Mouse (Mus musculus): Measurements from ENCODE around the gene Rspo1.
"Not testable (repeated sequence)": the region's sequence is repeated elsewhere in the genome, so short reads cannot be mapped to it uniquely, and the experiment has no call there.

Rspo1 gene

GRCm38 (mm10) chr4:124985671-124986602 lies at the start of gene Rspo1:
Gene Rspo1 (plus strand): TSS chr4:124986430.
- DNase-seq (ENCODE audit: low read depth, low spot score): no peak

- DNase-seq (ENCODE audit: low read depth, low spot score): peak; percentile 95
Measured at GRCm38 (mm10) chr4:124936613-124937471, 49.4 kb upstream of the Rspo1 start, which contains the start of gene 9930104L06Rik. Gene 9930104L06Rik (plus strand): TSS chr4:124937048.

GRCm38 (mm10) chr4:124939211-124939610 lies 47.0 kb upstream of the Rspo1 start, which contains the start of gene Cdca8:
Gene Cdca8 (minus strand): TSS chr4:124939311.
- DNase-seq (ENCODE audit: low read depth, low spot score): not testable (repeated sequence)

GRCm38 (mm10) chr4:124943022-124943421 lies 43.2 kb upstream of the Rspo1 start:
- peak; percentile 36 for DNase-seq (ENCODE audit: low read depth, low spot score)

GRCm38 (mm10) chr4:124943781-124944180 lies 42.4 kb upstream of the Rspo1 start:
- no peak for DNase-seq (ENCODE audit: low read depth, low spot score)

- no peak for DNase-seq (ENCODE audit: low read depth, low spot score)
Measured at GRCm38 (mm10) chr4:124944961-124945360, 41.3 kb upstream of the Rspo1 start.

DNA sequence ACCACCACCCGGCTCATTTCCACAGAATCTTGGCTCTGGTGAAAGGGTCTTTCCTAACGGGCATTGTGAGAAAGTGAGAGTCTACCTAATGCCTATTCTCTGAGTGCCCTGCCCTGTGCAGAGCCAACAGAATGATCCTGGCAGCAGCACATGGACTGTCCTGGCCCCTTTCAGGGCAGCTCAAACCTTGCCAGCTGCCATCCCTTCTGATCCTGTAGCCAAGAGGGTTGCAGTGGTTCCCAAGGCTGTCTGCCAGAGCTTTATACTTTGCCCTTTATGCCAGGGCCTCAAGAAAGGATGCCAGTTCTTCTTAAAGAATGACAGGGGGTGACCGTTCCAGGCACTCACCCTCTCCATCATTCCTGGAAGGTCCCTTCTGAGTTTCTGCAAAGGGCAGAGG lies 36.7 kb upstream of the Rspo1 start:
- no peak for DNase-seq (ENCODE audit: low read depth, low spot score)

DNA sequence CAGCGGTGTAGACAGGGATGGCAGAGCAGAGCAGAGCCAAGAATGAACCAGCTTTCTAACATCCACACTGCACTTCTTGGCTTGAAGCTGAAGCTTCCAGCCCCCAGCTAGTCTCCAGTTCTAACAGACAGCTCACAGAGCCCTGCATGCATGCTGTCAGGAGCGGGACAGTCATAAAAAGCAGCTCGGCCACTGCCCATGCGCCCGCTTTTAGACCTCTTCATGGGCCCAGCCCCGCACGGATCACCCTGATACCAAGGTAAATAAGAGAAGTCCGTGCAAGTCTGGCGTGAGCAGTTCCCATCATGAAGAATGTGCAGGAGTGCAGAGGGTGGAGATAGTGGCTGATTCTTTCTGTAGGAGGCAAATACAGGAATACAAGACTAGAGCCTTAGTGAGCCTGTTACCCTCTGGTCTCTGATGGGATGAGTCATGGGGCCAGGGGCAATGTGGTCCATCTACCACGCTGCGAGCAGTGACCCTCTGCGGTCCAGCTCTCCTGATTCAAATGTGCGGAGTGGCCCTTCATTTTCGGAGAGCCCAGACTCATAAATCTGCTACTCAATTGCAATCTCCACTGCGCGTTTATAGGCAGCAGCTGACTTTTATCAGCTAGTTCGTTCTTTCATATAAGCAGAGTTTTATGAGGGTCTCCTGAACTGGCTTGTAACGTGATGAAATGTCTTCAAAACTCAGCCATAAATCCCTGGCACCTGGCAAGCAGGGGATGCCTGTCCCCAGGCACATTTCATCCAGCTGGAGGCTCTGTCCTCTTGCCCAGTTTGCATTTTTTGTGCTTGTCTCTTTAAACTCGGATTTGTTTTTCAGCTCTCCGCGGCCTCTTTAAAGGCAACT lies 35.8 kb upstream of the Rspo1 start:
- no peak for DNase-seq (ENCODE audit: low read depth, low spot score)

DNA sequence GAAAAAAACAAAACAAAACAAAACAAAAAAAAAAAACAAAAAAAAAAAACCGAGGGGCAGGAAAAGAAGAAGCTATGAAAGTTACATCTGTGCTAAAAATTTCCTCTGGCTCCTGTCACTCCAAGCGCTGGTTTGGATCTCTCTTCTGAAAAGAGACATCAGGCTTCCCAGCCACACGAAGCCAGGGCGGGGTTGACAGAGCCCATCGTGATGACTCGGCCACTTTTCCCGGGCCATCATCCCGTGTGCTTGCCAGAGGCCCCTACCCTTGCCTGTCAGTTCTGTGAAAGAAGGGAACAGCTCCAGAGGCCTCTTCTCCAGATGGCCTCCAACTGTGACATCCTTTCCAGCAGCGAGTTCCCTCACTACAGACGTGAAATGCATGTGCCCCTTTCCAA lies 35.2 kb upstream of the Rspo1 start:
- DNase-seq (ENCODE audit: low read depth, low spot score): no peak

DNA sequence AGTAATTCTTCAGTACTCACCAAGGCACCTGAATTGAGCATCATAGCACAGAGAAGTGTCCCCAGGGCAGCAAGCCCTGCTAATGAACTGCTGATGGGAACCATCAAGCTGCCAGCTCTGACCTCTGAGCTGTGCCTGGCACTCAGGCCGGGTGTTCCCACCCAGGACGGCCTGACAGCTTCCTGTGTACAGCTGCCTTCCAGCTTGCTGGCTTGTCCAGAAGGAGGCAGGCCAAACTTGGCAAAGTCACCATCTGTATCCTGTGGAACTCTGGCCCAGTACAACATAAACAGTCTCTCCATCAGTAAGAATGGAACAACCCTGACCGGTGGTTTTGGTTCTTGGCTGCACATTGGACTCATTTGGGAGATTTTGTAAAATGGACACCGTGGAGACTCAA lies 32.7 kb upstream of the Rspo1 start:
- DNase-seq (ENCODE audit: low read depth, low spot score): no peak

- DNase-seq (ENCODE audit: low read depth, low spot score): no peak
Measured at GRCm38 (mm10) chr4:124957284-124957683, 28.9 kb upstream of the Rspo1 start.

GRCm38 (mm10) chr4:124959062-124959461 lies 27.2 kb upstream of the Rspo1 start:
- DNase-seq (ENCODE audit: low read depth, low spot score): no peak

DNA sequence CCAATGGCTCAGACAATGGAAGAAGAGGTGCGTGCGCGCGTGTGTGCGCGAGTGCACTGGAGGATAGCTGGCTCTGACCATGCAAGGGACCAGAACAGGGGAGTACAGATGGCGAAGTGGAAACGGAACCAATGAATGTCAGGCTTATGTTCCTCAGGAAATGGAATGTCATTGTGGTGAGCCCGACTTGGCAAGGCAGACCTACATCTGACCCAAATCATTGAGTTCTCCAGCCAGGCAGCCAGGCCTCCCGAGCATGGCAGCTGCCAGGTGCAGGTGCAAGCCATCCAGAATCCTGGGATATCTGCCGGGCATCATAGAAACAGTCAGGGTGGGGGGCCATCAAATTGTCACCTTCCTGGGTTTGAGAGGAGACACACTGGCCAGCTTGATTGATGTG lies 25.3 kb upstream of the Rspo1 start:
- no peak for DNase-seq (ENCODE audit: low read depth, low spot score)

- DNase-seq (ENCODE audit: low read depth, low spot score): no peak
Measured at GRCm38 (mm10) chr4:124962576-124962975, 23.7 kb upstream of the Rspo1 start.

GRCm38 (mm10) chr4:124964912-124965599 lies 21.2 kb upstream of the Rspo1 start:
- DNase-seq (ENCODE audit: low read depth, low spot score): no peak

DNA sequence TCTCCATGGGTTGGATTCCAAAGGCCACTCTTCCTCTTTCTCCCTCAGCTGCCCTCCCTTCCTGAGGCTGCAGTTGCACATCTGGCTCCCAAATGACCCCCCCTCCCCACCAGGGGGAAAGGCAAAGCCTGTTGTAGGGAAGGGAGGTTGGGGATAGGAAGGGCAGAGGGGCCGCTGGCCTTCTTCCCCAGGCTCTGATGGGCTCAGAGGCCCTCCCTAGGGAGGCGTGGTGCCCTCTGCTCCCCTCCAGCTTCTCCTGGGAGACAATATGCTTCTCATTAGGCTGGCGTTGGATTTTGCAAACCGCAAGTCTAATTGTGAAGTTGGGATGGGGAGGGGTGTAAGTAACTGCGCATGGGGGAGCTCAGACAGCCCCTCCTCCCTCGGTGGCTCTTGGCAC lies 17.5 kb upstream of the Rspo1 start:
- no peak for DNase-seq (ENCODE audit: low read depth, low spot score)

DNA sequence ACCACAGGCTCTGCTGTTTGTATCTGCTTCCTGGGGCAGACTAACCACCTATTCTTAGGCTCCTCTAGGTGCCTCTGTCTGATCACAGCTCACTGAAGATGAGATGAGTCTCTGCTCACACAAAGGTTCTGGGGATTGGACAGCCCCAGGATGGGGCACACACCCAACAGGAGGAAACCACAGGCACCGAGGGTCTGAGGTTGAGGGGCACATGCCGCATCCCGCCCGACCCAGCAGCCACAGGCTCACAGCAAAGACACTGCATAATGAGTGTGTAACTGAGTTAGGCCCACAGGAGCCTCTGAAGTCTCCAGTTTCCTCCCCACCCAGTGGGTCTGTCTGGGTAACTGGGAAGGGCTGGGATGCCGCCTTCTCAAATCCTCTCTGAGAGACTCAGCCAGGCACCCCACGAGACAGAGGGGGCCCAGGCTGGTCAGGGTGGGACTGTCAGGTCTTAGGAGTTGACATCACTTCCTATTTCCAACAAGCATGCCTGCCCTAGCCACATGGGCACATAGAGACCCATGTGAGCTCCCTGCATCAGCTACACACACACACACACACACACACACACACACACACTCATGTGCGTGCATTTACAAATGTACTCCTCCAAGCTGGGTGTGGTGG lies 16.9 kb upstream of the Rspo1 start:
- DNase-seq (ENCODE audit: low read depth, low spot score): no peak

DNA sequence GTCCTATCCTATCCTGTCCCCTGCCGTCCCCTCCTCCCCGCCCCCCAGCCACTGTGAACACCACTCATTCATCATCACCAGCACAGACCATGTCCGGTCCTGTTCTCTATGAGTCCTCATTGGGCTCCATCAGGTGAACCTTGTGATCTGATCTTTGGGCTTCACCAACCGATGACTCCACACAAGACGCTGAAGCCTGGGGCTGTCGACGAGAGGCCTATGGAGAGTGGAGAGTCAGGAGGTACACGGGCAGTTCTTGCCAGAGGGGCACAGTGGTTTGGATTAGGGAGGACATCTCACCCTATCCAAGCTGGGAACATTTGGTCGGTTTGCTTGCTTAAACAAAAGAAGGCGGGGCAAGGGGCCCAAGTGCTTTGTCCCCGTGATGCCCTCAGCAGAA lies 16.0 kb upstream of the Rspo1 start:
- DNase-seq (ENCODE audit: low read depth, low spot score): no peak

DNA sequence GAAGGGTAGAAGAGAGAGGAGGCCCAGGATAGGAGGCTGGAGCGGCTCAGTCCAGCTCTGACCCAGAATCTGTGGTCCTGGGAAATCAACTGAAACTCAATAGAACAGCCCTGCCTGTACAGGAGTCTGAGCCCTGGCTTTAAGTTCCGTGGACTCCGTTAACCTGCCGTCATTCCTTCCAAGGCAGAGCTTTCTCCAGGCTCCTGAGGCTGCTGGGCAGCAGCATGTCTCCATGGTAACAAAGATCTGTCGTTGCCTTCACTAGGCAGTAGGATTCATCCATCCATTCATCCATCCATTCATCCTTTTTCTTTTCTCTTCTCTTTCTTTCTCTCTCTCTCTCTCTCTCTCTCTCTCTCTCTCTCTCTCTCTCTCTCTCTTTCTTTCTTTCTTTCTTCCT lies 15.6 kb upstream of the Rspo1 start:
- no peak for DNase-seq (ENCODE audit: low read depth, low spot score)

DNA sequence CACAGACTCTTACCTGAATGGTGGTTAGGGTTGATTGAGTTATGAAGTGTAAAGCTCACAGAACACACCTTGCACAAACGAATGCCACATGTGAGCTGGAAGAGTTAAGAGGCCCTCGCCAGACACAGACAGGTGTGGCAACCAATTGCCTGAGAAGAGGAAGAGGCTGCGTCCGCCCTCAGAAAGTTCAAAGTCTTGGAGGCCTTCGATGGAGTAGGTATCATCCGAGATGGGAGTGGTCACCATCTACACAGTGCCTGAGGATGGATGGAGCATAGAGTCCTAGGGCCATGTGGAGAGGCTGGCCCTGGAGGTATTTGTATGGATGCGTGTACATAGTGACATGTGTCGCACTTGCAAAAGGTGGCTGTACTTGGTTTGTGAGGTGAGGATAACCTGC lies 15.1 kb upstream of the Rspo1 start:
- no peak for DNase-seq (ENCODE audit: low read depth, low spot score)

Measured in brain, embryonic 18.5 days (tissue).